Mouse (Mus musculus) monocyte, adult 59 days (primary cell): ENCODE measurements around the gene Fscn1. TPM values are rescaled to one million over a fixed set of nuclear protein-coding genes. Genes with fewer than 3 reads are reported as not detected.

Experiments
- total RNA-seq, 2 experiments: library from RNA; stranded (reverse); gene quantifications; one replicate each; pipeline ENCODE4 v1.2.4; 2023

The Fscn1 gene
- total RNA-seq: 10 to 100 TPM in 1 of 2 experiments, 1 to 10 TPM in 1; 9.4 to 14.8 TPM

GRCm38 (mm10) chr5:142959576-142960556 lies at the start of gene Fscn1:
Gene Fscn1 (plus strand): TSS chr5:142960343.

Other genes with a start within 250 kb of the Fscn1 start
- 100 to 1,000 TPM; 217 to 251 TPM for gene Tnrc18, start 142.7 kb upstream of the Fscn1 start, total RNA-seq
- 1 to 10 TPM; 7.4 to 8.6 TPM for gene Fbxl18, start 64.9 kb upstream of the Fscn1 start, total RNA-seq
- gene Actb, start 53.6 kb upstream of the Fscn1 start, total RNA-seq: over 10,000 TPM; 11,640 to 12,560 TPM
- 100 to 1,000 TPM in 1 of 2 experiments, 10 to 100 TPM in 1; 91.9 to 101 TPM for gene Rnf216, start 152.7 kb downstream of the Fscn1 start, total RNA-seq
- under 1 TPM; 0.15 to 0.29 TPM for gene Olfr718-ps1, start 187.2 kb downstream of the Fscn1 start, total RNA-seq
- 10 to 100 TPM in 1 of 2 experiments, 1 to 10 TPM in 1; 8.5 to 10.3 TPM for gene Rbak, start 220.4 kb downstream of the Fscn1 start, total RNA-seq
- gene Spdye4b, start 220.7 kb downstream of the Fscn1 start, total RNA-seq: not detected